Mouse (Mus musculus) kidney, embryonic 16.5 days (tissue): ENCODE measurements around the gene Prrt4. TPM values are rescaled to one million over a fixed set of nuclear protein-coding genes. Genes with fewer than 3 reads are reported as not detected.

Source experiments
- ATAC-seq: fragments of 200-750 bp; cut with Nextera tagmentation; 2 replicates; pipeline ENCODE4 v1.8.0; 2017; ENCODE audit warnings: moderate TSS enrichment; ENCODE audit not compliant: low FRiP score, low TSS enrichment
- H3K27ac ChIP-seq: fragments of 300-500 bp; sonication (generic); 2 replicates; pipeline ENCODE4 v1.5.1; 2014; ENCODE audit warnings: low read length
- H3K27me3 ChIP-seq: fragments of 300-500 bp; sonication (generic); 2 replicates; pipeline ENCODE4 v1.6.1; 2014; ENCODE audit warnings: low read length, control low read depth, mixed read lengths; ENCODE audit not compliant: insufficient read depth
- H3K36me3 ChIP-seq: fragments of 300-500 bp; sonication (generic); 2 replicates; pipeline ENCODE4 v1.6.1; 2014; ENCODE audit warnings: low read length, control low read depth, mixed read lengths; ENCODE audit not compliant: insufficient read depth
- H3K4me1 ChIP-seq: fragments of 300-500 bp; sonication (generic); 2 replicates; pipeline ENCODE4 v1.6.1; 2014; ENCODE audit warnings: low read length, control low read depth, mixed read lengths; ENCODE audit not compliant: insufficient read depth
- H3K4me2 ChIP-seq: fragments of 300-500 bp; sonication (generic); replicated peaks from 2 replicates; pipeline ENCODE4 v1.6.1; 2014; ENCODE audit warnings: low read depth, low read length
- H3K4me3 ChIP-seq: fragments of 300-500 bp; sonication (generic); 2 replicates; pipeline ENCODE4 v1.5.1; 2014; ENCODE audit warnings: mild to moderate bottlenecking, low read length
- H3K9ac ChIP-seq: fragments of 300-500 bp; sonication (generic); replicated peaks from 2 replicates; pipeline ENCODE4 v1.6.1; 2014; ENCODE audit warnings: low read length
- H3K9me3 ChIP-seq: fragments of 300-500 bp; sonication (generic); 2 replicates; pipeline ENCODE4 v1.6.1; 2016; ENCODE audit warnings: low read length, control low read depth
- WGBS: fragments of 180-500 bp; shearing (Covaris S2); extraction: QIAGEN DNeasy Blood & Tissue Kit; methylation state at CpG from one replicate; pipeline ENCODE4 v1.1.7; 2014; 5-methylcytosine and 5-hydroxymethylcytosine counted together
- polyA plus RNA-seq: library from polyadenylated mRNA; unstranded; fragments of >200 nt; fragmentation: Nextera tagmentation; extraction: Ambion mirVana; gene quantifications from 2 replicates; pipeline ENCODE4 v1.2.1, GENCODE M21; 2015

Gene Prrt4
- polyA plus RNA-seq, 1 experiment from 2014 or later, result 0.71 TPM

DNA sequence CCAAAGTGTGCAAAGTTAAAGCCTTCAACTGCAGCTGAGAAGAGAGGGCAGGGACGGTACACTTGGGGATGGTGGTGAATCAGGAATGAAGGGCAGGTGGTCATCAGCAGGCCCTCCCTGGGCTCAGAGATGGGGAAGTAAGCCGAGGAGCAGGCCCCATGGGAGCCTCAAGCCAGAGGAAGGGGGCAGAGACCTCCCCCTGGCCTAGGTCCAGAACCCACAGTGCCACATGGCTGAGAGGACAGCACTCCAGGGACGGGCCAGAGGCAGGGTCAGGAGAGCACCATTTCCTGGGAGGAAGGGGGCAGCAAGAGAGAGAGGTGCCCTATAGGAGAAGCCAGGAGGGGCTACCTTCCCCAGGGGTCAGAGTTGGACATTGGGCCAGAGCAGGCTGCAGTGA lies 21.1 kb upstream of the Prrt4 start:
- no peak overlapping the region for H3K9ac ChIP-seq
- H3K36me3 ChIP-seq, result peaks cover 14% of the 10 kb centered on the region
- 0 out of 2 replicates have a peak, but pooled peaks cover 2% of the 10 kb centered on the region for H3K27me3 ChIP-seq
- no peaks in the 10 kb centered on the region for H3K9me3 ChIP-seq
- H3K27ac ChIP-seq, result no peak overlapping the region
- no peak overlapping the region for H3K4me3 ChIP-seq
- ATAC-seq, result no peak
- no peak overlapping the region for H3K4me2 ChIP-seq
- peaks cover 9% of the 10 kb centered on the region; the same call in 1 of the 2 replicates for H3K4me1 ChIP-seq
- 55% methylated on average over 3 of the region's 3 CpGs for WGBS

DNA sequence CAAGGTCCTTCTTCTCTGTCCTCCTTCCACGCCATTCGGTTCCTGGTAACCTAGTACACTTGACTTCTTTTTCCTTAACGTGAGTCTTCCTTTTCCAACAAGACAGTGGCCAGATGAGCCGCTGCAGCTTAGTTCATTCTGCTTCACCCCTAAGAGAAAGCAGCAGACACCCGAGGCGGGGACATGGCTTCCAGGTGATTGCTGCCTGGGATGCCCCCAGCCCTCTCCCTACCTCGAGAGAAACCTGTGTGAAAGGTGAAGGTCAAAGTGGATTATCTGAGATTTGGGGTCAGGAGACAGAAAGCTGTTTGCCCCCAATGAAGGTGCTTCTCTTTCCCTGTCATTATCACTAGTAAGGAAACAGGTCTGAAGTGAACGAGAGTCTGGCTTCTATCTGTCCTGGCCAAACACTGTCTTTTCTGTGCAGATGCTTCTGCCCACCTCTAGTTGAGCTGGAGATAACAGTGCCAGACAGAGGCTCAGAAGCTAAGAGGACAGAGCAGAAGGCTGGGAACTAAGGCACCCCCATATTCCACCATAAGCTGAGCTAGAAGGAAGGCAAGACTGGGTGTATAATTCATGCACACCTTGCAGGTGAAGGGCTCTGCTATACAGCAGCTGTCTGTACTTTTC lies 20.0 kb upstream of the Prrt4 start:
- no peak for ATAC-seq
- peaks cover 9% of the 10 kb centered on the region; the same call in 1 of the 2 replicates for H3K4me1 ChIP-seq
- peak overlapping the region; percentile 68 for H3K4me2 ChIP-seq
- H3K36me3 ChIP-seq, result peaks cover 14% of the 10 kb centered on the region
- WGBS, result 38% methylated on average over 8 of the region's 8 CpGs
- H3K27me3 ChIP-seq, result 0 out of 2 replicates have a peak, but pooled peaks cover 2% of the 10 kb centered on the region
- peak overlapping the region; percentile 56 for H3K9ac ChIP-seq
- H3K4me3 ChIP-seq, result peak overlapping the region; percentile 48; the same call in 1 of the 2 replicates
- H3K9me3 ChIP-seq, result no peaks in the 10 kb centered on the region
- no peak overlapping the region for H3K27ac ChIP-seq

DNA sequence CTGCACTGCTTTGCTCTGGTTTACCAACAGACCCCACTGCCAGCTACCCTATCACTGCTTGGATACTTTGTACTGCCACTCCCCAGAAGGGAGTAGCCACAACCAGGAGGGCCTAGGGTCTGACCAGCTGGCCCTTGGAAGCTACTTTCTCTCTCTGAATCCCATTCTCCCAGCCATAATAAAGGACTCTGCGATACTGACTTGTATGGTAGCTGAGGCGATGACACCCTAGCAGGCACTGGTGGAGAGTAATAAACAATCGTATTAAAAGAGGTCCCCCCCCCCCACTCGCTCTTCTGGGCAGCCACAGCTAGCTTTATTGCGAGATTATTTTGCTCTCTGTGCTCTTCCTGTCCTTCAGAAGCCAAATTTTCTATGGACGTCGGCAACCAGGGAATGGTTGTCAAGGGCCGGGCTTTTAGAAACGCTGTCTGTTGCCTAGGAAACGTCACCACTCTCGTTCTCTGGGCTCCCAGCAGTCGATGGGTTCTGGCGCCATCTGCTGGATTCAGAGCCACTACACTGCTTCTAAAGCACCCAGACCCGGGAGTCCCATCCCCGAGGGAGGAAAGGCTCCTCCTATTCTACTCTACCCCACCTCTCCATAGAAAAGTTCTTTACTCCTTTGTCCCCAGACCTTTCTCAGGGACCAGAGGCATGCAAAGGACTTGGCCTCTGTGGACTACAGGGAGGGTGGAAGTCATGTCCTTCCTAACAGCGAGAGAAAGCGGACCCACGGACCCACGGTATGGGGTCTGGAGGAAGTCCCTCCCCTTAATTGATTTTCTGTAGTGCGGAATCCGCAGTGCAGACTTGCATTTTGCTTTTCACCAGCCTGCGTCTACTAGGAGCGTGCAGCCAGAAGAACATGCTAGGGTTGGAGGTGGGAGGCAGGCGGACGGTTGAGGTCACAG lies 19.2 kb upstream of the Prrt4 start:
- no peaks in the 10 kb centered on the region for H3K9me3 ChIP-seq
- peak; percentile 85 for ATAC-seq
- 10% methylated on average over 25 of the region's 25 CpGs for WGBS

DNA sequence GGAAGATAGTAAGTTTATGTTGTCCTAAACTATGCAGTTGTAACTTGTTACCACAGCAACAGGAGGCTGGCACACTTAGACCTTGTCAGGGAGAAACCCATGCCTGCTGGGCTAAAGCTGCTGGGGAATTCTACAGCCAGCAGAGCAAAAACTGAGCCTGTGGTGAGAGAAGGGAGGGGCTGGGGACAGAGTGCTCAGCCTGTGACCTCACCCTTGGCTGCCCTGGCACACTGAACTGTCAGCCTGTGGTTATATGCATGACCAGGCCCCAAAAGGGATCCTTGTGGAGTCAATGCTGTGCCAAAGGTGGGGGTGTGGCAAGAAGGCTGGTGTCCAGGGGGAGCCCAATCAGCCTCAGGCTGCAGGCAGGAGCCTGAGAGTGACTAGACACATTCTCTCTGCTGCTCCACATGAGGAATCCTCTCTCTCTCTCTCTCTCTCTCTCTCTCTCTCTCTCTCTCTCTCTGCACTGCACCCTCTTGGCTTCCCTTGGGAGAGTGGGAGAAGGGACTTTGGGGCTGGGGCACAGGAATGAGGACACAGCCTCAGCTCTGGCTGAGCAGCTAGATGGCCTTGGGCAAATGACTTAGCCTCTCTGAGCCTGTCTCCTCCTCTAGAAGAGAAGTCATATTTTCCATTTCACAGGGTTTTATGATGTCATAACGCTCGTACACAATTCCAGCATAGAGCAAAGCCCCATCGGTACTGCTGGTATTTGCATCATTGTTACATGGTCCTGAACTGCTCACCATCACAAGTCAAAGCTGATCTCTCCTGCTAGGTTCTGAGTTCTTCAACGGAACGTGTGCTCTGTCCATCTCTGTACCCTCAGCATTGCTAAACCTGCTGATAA lies 16.7 kb upstream of the Prrt4 start:
- Histone ChIP-seq H3K4me1 (peaks cover 9% of the 10 kb centered on the region; the same call in 1 of the 2 replicates), H3K27ac (no peak overlapping the region), H3K4me3 (no peak overlapping the region), H3K4me2 (no peak overlapping the region), H3K9ac (no peak overlapping the region), H3K36me3 (no peaks in the 10 kb centered on the region), H3K27me3 (0 out of 2 replicates have a peak, but pooled peaks cover 2% of the 10 kb centered on the region), H3K9me3 (no peaks in the 10 kb centered on the region)
- 81% methylated on average over 5 of the region's 5 CpGs for WGBS
- no peak; the same call in 1 of the 2 replicates for ATAC-seq

More for the DNA sequence above, 19.2 kb upstream of the Prrt4 start:
- H3K27me3 ChIP-seq, result 0 out of 2 replicates have a peak, but pooled peaks cover 2% of the 10 kb centered on the region
- H3K27ac ChIP-seq, result no peak overlapping the region
- peak overlapping the region; percentile 48 for H3K4me3 ChIP-seq
- H3K4me2 ChIP-seq, result peak overlapping the region; percentile 68
- peaks cover 11% of the 10 kb centered on the region for H3K36me3 ChIP-seq
- peaks cover 9% of the 10 kb centered on the region; the same call in 1 of the 2 replicates for H3K4me1 ChIP-seq
- peak overlapping the region; percentile 56 for H3K9ac ChIP-seq

DNA sequence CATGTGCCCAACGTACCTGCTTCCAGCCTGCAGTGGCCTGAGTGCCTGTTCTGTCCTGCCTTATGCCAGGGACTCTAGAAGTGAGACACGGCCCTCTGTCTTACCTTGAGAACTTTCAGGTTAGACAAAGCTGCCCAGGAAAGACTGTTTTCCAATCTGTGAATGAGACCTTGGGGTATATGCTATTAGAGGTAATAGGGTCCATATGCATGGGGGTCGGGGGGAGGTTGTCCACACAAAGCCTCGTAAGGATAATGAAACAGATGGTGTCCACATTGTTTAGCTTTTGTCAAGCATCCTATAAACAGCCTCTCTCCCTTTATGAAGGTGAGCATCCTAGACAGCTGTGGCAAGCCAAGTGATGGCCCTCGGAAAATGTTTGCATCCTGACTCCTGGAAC lies 15.8 kb upstream of the Prrt4 start:
- WGBS, result 87% methylated on average over 5 of the region's 5 CpGs
- H3K4me2 ChIP-seq, result no peak overlapping the region
- no peak overlapping the region for H3K27ac ChIP-seq
- H3K4me3 ChIP-seq, result no peak overlapping the region
- H3K27me3 ChIP-seq, result peaks cover 4% of the 10 kb centered on the region; the same call in 1 of the 2 replicates
- no peaks in the 10 kb centered on the region for H3K9me3 ChIP-seq
- H3K4me1 ChIP-seq, result peaks cover 9% of the 10 kb centered on the region; the same call in 1 of the 2 replicates
- no peak overlapping the region for H3K9ac ChIP-seq
- no peak for ATAC-seq
- no peaks in the 10 kb centered on the region for H3K36me3 ChIP-seq

DNA sequence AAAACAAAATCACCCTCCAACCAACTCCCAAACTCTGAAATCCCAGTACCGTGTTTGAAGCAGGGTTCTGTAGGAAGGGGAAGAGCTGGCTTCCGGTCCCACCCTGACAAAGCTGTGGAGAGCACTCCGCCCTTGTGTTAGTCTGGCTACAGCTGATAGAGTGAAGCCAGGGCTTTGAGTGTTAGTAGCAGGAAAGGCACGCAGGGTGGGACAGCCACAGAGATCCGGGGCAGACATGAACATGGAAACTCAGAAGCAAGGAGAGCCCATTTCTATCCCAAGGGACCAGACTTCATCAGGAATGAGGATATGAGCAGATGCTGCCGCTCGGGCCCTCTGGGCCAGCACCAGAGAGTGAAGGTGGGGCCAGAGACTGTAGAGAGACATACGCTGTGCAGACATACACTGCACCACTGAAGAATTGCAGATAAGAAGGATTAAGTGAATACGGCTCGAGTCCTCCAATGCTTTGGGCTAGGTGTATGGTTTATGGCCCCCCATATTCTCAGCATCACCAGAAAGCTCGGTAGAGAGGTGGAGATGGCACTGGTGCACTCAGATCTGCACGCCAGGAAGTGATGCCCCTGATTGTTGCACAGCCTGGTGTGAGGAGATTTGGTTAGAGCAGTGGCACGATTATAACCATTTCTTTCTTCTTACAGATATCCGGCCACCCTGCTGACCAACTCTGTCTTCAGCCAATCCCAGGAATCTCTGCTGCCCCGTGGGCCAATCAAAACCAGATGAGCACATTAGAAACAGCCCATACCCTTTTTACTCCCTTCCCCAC lies 14.8 kb upstream of the Prrt4 start:
- Histone ChIP-seq H3K36me3 (no peaks in the 10 kb centered on the region), H3K4me1 (peaks cover 8% of the 10 kb centered on the region; the same call in 1 of the 2 replicates), H3K9me3 (no peaks in the 10 kb centered on the region), H3K27ac (no peak overlapping the region; the same call in 1 of the 2 replicates), H3K27me3 (peaks cover 3% of the 10 kb centered on the region; the same call in 1 of the 2 replicates), H3K4me2 (no peak overlapping the region), H3K4me3 (no peak overlapping the region), H3K9ac (no peak overlapping the region)
- ATAC-seq, result no peak
- 65% methylated on average over 15 of the region's 15 CpGs for WGBS

DNA sequence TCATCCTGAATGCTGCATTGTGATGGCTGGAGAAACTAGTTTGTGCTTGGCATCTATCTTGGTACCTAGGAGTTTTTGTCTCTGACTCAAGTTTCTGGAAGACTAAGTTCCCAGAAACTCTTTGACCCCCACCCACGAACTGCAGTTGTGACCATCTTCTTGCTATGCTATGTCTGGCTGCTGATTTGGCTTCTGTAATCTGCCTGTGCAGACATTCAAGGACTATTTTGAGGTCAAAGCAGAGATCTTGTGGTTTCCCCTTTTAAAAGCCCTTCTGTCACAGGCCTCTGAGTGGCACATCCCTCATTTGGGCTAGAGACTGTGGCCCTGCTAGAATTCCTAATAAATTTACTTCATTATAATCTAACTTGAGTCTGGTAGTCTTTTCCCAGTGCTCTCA lies 8.6 kb upstream of the Prrt4 start:
- no peak overlapping the region for H3K27ac ChIP-seq
- no peak overlapping the region for H3K4me3 ChIP-seq
- no peaks in the 10 kb centered on the region for H3K36me3 ChIP-seq
- no peak overlapping the region for H3K9ac ChIP-seq
- no peak overlapping the region for H3K4me2 ChIP-seq
- WGBS, result 77% methylated on average over 1 of the region's 1 CpGs
- no peak for ATAC-seq
- peaks cover 3% of the 10 kb centered on the region; the same call in 1 of the 2 replicates for H3K27me3 ChIP-seq
- H3K9me3 ChIP-seq, result no peaks in the 10 kb centered on the region
- H3K4me1 ChIP-seq, result no peaks in the 10 kb centered on the region

DNA sequence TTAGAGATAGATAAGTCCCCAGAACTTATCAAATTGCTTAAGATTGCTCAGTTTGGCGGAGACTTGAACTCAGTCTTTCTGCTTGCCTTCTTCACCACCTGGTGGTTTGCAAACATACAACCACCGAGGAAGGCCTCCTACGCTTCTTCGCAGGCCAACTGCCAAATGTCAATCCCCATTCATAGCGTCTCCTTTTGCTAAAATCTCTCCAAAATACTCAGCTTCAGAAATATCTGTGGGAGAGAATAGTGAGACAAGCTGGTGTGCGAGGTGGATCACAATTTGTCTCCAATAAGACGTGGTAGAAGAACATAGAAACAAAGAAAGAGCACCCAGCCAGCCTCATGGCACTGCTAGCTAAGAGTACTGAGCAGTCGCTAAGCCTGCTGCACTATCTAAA lies 459 bp upstream of the Prrt4 start:
- H3K27me3 ChIP-seq, result peaks cover 32% of the 10 kb centered on the region
- H3K4me2 ChIP-seq, result peak overlapping the region; percentile 96
- no peaks in the 10 kb centered on the region for H3K36me3 ChIP-seq
- ATAC-seq, result no peak
- H3K27ac ChIP-seq, result no peak overlapping the region
- H3K4me3 ChIP-seq, result peak overlapping the region; percentile 53
- no peak overlapping the region for H3K9ac ChIP-seq
- H3K4me1 ChIP-seq, result peaks cover 7% of the 10 kb centered on the region
- no peaks in the 10 kb centered on the region for H3K9me3 ChIP-seq
- WGBS, result 56% methylated on average over 8 of the region's 8 CpGs
